Mouse (Mus musculus): Measurements from ENCODE around the gene Trpv6. TPM values are rescaled to one million over a fixed set of nuclear protein-coding genes. Genes with fewer than 3 reads are reported as not detected.

Gene Trpv6
- polyA plus RNA-seq, 1 experiment from 2014 or later = 0.52 TPM

DNA sequence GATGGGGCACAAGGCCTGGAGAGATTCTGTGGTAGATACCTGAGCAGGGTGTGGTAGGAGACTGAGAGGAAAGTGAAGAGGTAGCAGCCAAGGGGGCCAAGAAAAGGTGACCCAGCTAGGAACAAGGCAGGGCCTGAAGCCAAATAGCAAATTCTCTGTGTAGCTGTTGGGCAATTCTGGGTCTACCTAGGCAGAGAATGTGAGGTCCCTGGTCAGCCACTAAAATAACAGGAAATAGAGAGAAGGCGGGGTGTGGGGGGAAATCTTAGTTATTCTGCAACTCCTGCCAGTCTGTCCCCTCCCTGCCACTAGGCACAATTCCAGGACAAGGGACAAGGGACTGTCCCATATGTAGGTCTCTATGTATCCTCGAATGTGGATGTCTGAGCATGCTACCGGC is 7.0 kb upstream of the Trpv6 start:
- H3K9me3 ChIP-seq = no peaks in the 10 kb centered on the region
- no peaks in the 10 kb centered on the region for H3K36me3 ChIP-seq (replicated peaks)
- H3K4me2 ChIP-seq = no peak overlapping the region
- no peak for ATAC-seq (ENCODE audit: low FRiP score)
- no peaks in the 10 kb centered on the region for H3K27me3 ChIP-seq
- H3K9ac ChIP-seq = no peak overlapping the region
- H3K4me1 ChIP-seq = no peaks in the 10 kb centered on the region
- 93% methylated on average over 3 of the region's 3 CpGs for WGBS
- H3K4me3 ChIP-seq (replicated peaks) = no peak overlapping the region
- no peak overlapping the region for H3K27ac ChIP-seq

DNA sequence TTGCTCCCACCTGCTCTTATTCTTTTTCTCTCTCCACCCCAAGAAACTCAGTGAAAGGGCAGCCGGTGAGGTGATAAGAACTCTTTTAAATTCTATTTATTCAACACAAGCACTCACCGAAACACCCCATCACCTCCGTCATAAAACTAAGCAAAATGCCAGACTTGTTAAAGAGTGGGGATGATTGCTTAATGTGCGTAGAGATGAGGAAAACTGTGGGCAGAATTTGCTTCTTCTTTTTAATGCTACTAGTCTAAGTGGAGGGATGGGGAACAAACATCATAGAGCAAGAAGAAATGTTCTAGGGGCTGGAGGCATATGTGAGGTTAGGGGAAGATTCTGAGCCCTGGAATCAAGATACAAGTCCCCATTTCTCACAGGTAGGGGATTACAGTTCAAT is 6.6 kb upstream of the Trpv6 start:
- no peak for ATAC-seq (ENCODE audit: low FRiP score)

DNA sequence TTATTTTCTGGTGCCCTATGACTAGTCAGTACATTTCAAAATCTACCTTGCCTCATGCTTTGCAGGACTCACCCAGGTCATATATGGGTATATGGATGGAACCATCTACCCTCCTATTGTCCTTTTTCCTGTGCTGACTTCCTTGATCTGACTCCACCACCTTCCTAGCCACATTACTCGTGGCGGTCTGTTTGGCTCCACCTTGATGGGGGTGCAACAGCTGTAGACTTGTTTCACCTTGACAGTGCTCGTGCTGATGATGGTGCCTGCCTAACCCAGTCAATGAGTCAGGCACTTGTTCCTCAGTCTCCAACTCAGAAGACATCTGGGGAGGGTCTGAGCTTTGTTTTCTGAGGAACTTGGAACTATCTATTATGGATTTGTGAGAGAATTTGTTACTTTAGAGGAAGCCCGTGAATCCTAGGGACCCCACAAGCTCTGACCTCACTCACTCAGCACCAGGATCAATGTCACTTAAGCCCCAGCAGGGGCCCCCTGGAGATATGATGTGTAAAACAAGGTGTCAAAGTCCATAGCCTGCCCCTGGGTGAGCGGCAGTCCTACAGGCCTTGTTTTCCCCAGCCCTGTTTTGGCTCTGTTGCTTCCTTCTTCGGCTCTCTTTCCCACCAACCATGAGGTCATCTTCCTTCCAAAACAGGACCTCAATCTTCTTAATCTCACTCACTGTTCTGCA is 5.1 kb upstream of the Trpv6 start:
- no peak overlapping the region for H3K27ac ChIP-seq
- 82% methylated on average over 6 of the region's 6 CpGs for WGBS
- H3K4me3 ChIP-seq (replicated peaks) = no peak overlapping the region
- no peaks in the 10 kb centered on the region for H3K36me3 ChIP-seq (replicated peaks)
- H3K4me2 ChIP-seq = no peak overlapping the region
- no peak overlapping the region for H3K9ac ChIP-seq
- ATAC-seq (ENCODE audit: low FRiP score) = no peak
- H3K9me3 ChIP-seq = no peaks in the 10 kb centered on the region
- no peaks in the 10 kb centered on the region for H3K27me3 ChIP-seq
- no peaks in the 10 kb centered on the region for H3K4me1 ChIP-seq

More for the DNA sequence above, 6.6 kb upstream of the Trpv6 start:
- 94% methylated on average over 4 of the region's 4 CpGs for WGBS
- Histone ChIP-seq H3K4me2 (no peak overlapping the region), H3K27ac (no peak overlapping the region), H3K4me3 (replicated peaks) (no peak overlapping the region), H3K9ac (no peak overlapping the region), H3K36me3 (replicated peaks) (no peaks in the 10 kb centered on the region), H3K9me3 (no peaks in the 10 kb centered on the region), H3K27me3 (no peaks in the 10 kb centered on the region), H3K4me1 (no peaks in the 10 kb centered on the region)

DNA sequence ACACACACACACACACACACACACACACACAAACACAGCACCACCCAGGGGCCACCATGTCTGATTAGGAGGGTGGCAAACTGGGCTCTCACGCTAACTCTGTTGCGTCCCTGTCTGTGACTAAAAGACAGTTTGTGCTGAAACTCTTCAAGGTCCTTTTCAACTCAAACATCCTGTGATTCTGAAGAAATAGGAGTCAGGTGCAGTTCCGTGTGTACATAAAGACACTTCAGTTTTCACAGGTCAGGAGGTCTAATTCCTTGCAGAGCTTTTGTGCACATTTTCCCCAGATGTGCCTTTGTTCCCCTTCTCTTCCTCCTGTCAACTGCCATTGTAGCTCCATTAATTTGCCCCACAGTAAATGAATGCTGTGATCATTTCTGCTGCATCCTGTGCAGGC is 4.2 kb upstream of the Trpv6 start:
- Histone ChIP-seq H3K4me3 (replicated peaks) (no peak overlapping the region), H3K27me3 (no peaks in the 10 kb centered on the region), H3K27ac (no peak overlapping the region), H3K4me1 (no peaks in the 10 kb centered on the region), H3K36me3 (replicated peaks) (no peaks in the 10 kb centered on the region), H3K9ac (no peak overlapping the region), H3K9me3 (no peaks in the 10 kb centered on the region), H3K4me2 (no peak overlapping the region)
- ATAC-seq (ENCODE audit: low FRiP score) = no peak
- WGBS = 60% methylated on average over 3 of the region's 3 CpGs

DNA sequence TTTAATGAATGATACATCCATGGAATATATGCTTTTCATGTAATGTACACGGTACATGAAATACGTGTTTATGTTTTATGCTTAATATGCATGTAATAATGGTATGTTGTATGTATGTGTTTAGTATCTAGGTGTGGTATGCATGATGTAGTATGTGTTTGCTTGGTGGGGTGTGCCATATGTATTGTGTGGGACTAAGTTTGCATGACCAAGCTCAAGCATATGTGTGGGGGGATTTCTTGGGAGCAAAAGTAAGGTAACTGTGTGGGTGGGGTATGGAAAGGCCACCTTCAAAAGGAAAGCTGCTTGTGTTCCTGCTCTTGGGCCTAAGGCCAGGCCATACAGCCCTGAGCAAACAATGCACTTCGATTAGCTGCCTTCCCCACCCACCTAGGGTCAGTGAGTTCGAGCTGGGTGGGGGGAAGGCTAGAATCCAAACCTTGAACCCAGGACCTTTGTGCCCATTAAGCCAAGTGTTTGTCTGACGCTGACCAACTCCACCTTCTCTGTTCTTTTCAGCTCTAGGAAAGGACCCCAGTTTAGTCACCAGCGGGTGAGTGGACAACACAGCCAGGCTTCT is 1.8 kb upstream of the Trpv6 start:
- H3K27me3 ChIP-seq = no peaks in the 10 kb centered on the region

DNA sequence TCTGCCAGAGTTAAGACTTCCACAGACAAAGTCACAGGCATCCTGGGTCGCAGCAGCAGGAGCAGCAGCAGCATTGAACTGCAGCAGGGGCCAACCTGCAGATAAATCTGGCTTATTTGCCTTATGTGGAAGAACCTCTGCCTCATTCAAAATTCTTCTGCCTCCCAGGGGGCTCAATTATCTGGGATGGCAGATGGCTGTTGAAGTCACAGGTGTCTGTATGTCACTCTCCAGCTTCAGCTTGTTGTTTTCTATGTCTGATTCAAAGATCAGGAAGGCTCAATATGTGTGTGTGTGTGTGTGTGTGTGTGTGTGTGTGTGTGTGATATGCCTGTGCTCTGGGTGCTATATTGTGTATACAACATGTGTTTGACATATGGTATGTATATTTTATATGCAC is 1.2 kb upstream of the Trpv6 start:
- Histone ChIP-seq H3K4me2 (no peak overlapping the region), H3K36me3 (replicated peaks) (no peaks in the 10 kb centered on the region), H3K9me3 (no peaks in the 10 kb centered on the region), H3K4me1 (no peaks in the 10 kb centered on the region), H3K4me3 (replicated peaks) (no peak overlapping the region), H3K27ac (no peak overlapping the region), H3K9ac (no peak overlapping the region), H3K27me3 (no peaks in the 10 kb centered on the region)
- 27% methylated on average over 1 of the region's 1 CpGs for WGBS
- ATAC-seq (ENCODE audit: low FRiP score) = peak; percentile 36; the same call in 1 of the 2 replicates

More for the DNA sequence above, 1.8 kb upstream of the Trpv6 start:
- no peak for ATAC-seq (ENCODE audit: low FRiP score)
- Histone ChIP-seq H3K36me3 (replicated peaks) (no peaks in the 10 kb centered on the region), H3K4me3 (replicated peaks) (no peak overlapping the region), H3K9ac (no peak overlapping the region), H3K4me1 (no peaks in the 10 kb centered on the region), H3K27ac (no peak overlapping the region), H3K9me3 (no peaks in the 10 kb centered on the region), H3K4me2 (no peak overlapping the region)
- 81% methylated on average over 6 of the region's 6 CpGs for WGBS

DNA sequence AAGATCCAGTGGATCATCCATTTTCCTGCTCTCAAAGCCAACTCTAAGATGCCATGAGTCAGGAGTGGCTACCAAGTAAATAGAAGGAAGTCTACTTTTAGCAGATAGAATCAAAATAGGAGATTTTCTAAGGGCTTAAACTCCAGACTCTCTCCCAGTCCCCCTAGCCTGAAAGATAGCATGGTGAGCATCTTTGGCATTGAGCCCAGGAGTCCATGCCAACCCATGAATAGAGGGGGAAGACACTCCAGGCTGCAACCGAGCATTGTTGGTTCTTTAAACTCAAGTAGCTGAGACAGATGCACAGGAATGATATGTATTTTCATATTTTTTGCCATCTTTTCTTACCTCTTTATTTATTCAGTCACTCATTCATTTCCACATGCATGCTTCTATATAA is 994 bp downstream of the Trpv6 start:
- 55% methylated on average over 1 of the region's 1 CpGs for WGBS
- no peak for ATAC-seq (ENCODE audit: low FRiP score)
- Histone ChIP-seq H3K4me3 (replicated peaks) (no peak overlapping the region), H3K4me1 (no peaks in the 10 kb centered on the region), H3K9ac (no peak overlapping the region), H3K4me2 (no peak overlapping the region), H3K27ac (no peak overlapping the region), H3K27me3 (no peaks in the 10 kb centered on the region), H3K9me3 (no peaks in the 10 kb centered on the region), H3K36me3 (replicated peaks) (no peaks in the 10 kb centered on the region)

DNA sequence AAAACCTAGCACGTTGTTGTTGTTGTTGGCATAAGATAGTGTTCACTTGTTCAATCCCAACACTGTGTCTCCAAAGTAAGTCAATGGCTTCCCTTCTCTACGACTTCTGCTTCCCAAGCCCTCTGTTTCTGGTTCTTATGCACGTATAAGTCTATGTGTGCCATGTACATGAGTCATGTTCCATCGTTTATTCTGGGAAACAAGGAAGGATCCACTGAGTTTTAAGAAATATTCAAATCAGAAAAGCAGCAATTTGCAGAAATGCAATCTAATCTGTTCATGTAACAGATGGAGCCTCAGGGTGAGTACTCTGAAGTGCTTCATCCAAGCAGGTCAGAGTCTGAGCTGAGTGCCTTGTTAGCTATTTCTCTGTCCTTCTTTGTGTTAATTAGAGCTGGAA is 4.7 kb downstream of the Trpv6 start:
- 84% methylated on average over 4 of the region's 4 CpGs for WGBS
- H3K27ac ChIP-seq = no peak overlapping the region

DNA sequence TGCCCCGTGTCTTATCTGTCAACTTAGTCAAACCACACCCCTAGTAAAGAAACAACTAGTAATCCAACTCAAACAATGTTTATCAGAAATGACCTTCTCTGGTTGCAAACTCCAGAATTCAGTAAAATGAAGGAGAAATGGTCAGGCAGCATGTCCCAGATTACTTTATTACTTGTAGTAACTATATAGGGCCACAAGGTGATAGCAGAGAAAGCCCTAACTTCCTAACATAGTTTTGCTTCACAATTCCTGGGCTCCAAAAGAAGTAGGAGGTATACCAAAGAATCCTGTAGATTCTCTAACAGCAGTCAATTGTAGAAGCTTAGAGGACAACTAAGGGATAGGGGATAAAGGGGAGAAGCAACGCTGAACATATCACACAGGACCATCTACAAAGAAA is 5.4 kb downstream of the Trpv6 start:
- H3K27me3 ChIP-seq = no peaks in the 10 kb centered on the region
- no peak overlapping the region for H3K9ac ChIP-seq
- no peak overlapping the region for H3K4me3 ChIP-seq (replicated peaks)
- no peaks in the 10 kb centered on the region for H3K9me3 ChIP-seq
- no peaks in the 10 kb centered on the region for H3K36me3 ChIP-seq (replicated peaks)
- H3K4me1 ChIP-seq = no peaks in the 10 kb centered on the region
- ATAC-seq (ENCODE audit: low FRiP score) = no peak
- H3K27ac ChIP-seq = no peak overlapping the region
- H3K4me2 ChIP-seq = no peak overlapping the region
- 74% methylated on average over 2 of the region's 2 CpGs for WGBS

More for the DNA sequence above, 4.7 kb downstream of the Trpv6 start:
- H3K9ac ChIP-seq = no peak overlapping the region
- ATAC-seq (ENCODE audit: low FRiP score) = no peak
- H3K4me2 ChIP-seq = no peak overlapping the region
- H3K36me3 ChIP-seq (replicated peaks) = no peaks in the 10 kb centered on the region
- H3K27me3 ChIP-seq = no peaks in the 10 kb centered on the region
- no peaks in the 10 kb centered on the region for H3K9me3 ChIP-seq
- no peak overlapping the region for H3K4me3 ChIP-seq (replicated peaks)
- no peaks in the 10 kb centered on the region for H3K4me1 ChIP-seq

DNA sequence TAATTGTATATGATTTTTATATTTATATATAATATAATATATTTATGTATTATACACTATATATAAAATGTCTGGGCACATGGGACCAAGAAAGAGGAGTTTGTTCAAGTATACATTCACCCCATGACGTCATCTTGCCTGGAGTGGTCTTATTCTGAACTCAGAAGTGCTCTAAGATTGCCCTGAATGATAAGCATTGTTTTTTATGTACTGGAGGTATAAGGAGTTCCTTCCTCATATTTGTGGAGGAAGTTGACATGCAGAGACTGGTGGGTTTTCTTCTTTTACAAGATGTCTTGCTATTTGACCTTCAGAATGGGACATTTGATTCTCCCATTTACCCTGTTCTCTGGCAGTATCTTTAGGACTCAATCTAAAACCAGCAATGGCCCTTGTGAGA is 8.0 kb downstream of the Trpv6 start:
- no peak overlapping the region for H3K4me3 ChIP-seq (replicated peaks)
- no peak for ATAC-seq (ENCODE audit: low FRiP score)
- H3K36me3 ChIP-seq (replicated peaks) = no peaks in the 10 kb centered on the region
- H3K9ac ChIP-seq = no peak overlapping the region
- no peak overlapping the region for H3K4me2 ChIP-seq
- 73% methylated on average over 1 of the region's 1 CpGs for WGBS
- no peaks in the 10 kb centered on the region for H3K27me3 ChIP-seq
- H3K4me1 ChIP-seq = no peaks in the 10 kb centered on the region
- H3K27ac ChIP-seq = no peak overlapping the region
- H3K9me3 ChIP-seq = no peaks in the 10 kb centered on the region

DNA sequence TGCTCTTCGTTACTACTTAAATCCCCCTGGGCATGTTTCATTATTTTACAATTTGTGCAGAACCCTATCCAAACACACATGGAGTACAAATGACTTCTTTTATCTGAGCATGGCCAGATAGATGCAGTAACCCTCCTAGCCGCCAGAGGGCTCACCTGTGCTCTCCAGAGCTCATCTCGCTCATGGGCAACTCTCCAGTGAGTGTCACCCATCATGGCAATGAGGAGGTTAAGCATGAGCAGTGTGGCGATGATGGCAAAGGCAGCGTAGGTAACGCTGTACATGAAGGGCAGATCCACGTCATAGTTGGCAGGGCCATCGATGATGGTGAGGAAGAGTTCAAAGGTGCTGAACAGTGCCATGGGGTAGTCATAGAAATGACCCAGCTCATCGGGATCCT is 13.5 kb downstream of the Trpv6 start:
- no peak for ATAC-seq (ENCODE audit: low FRiP score)
- WGBS = 71% methylated on average over 9 of the region's 9 CpGs

DNA sequence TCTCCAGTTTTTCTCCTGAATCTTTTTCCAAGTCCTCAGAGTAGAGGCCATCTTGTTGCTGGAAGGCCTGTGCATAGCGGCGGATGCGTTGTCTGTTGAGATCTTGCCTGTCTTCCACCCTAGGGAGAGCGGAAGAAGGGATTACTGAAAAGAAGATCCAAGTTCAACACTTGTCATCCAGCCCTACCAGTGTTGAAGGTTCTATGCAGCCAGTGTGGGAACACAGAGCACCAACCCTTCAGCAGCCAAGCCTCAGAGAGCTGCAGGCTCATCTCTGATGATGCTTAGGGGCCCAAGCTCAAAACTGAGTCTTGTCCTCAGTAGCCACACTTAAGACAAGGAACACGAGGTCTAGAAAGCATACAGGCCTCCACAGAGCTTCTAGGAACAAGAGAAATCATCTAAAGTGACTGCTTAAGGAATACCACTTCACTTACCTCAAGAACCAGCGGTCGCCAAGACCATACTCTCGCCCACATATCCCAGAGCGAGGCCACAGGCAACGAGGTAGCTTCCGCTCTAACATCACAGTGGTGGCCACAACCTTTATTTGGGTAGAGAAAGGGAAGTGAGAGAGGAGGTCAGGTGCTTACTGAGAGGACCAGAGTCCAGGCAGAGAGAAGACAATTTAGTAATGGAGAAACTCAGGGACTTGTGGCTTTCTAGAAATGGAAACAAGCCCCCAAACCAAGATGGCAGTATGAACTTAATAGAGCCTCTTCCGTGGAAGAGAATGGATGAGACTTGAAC is 14.8 kb downstream of the Trpv6 start:
- 93% methylated on average over 12 of the region's 12 CpGs for WGBS
- Histone ChIP-seq H3K9me3 (no peaks in the 10 kb centered on the region), H3K4me3 (replicated peaks) (no peak overlapping the region), H3K9ac (no peak overlapping the region), H3K27ac (no peak overlapping the region), H3K27me3 (no peaks in the 10 kb centered on the region), H3K36me3 (replicated peaks) (peaks cover 10% of the 10 kb centered on the region; the same call in 1 of the 2 replicates), H3K4me2 (no peak overlapping the region), H3K4me1 (no peaks in the 10 kb centered on the region)
- ATAC-seq (ENCODE audit: low FRiP score) = no peak

More for the DNA sequence above, 13.5 kb downstream of the Trpv6 start:
- H3K36me3 ChIP-seq (replicated peaks) = peaks cover 10% of the 10 kb centered on the region; the same call in 1 of the 2 replicates
- H3K9me3 ChIP-seq = no peaks in the 10 kb centered on the region
- H3K27me3 ChIP-seq = no peaks in the 10 kb centered on the region
- H3K4me1 ChIP-seq = no peaks in the 10 kb centered on the region
- H3K9ac ChIP-seq = no peak overlapping the region
- no peak overlapping the region for H3K4me3 ChIP-seq (replicated peaks)
- H3K27ac ChIP-seq = no peak overlapping the region
- H3K4me2 ChIP-seq = no peak overlapping the region
